Mouse (Mus musculus) liver, postnatal 0 days (tissue): ENCODE measurements around the gene Plekhg2. TPM values are rescaled to one million over a fixed set of nuclear protein-coding genes. Genes with fewer than 3 reads are reported as not detected.
"Not testable (repeated sequence)": the region's sequence is repeated elsewhere in the genome, so short reads cannot be mapped to it uniquely, and the experiment has no call there.

Experiments
- ATAC-seq: fragments of 200-750 bp; cut with Nextera tagmentation; 2 replicates; pipeline ENCODE4 v1.8.0; 2017; ENCODE audit warnings: mild to moderate bottlenecking, moderate library complexity
- DNase-seq: peaks from one replicate; pipeline ENCODE4 v3.0.0-alpha.2; 2016
- H3K27ac ChIP-seq: fragments of 300-500 bp; sonication (generic); 2 replicates; pipeline ENCODE4 v1.5.1; 2014; ENCODE audit warnings: antibody characterized with exemption, moderate library complexity, mild to moderate bottlenecking, low read depth
- H3K27me3 ChIP-seq: fragments of 300-500 bp; sonication (generic); 2 replicates; pipeline ENCODE4 v1.6.1; 2014; ENCODE audit warnings: low read length, control low read depth, mixed read lengths; ENCODE audit not compliant: insufficient read depth
- H3K36me3 ChIP-seq: fragments of 300-500 bp; sonication (generic); replicated peaks from 2 replicates; pipeline ENCODE4 v1.6.1; 2014; ENCODE audit warnings: mild to moderate bottlenecking, control low read depth, low read length, moderate library complexity, mixed read lengths; ENCODE audit not compliant: insufficient read depth
- H3K4me1 ChIP-seq: fragments of 300-500 bp; sonication (generic); 2 replicates; pipeline ENCODE4 v1.6.1; 2014; ENCODE audit warnings: antibody characterized with exemption, mild to moderate bottlenecking, control low read depth; ENCODE audit not compliant: insufficient read depth
- H3K4me2 ChIP-seq: fragments of 300-500 bp; sonication (generic); 2 replicates; pipeline ENCODE4 v1.6.1; 2014; ENCODE audit warnings: low read depth, mild to moderate bottlenecking, low read length, moderate library complexity, mixed read lengths
- H3K4me3 ChIP-seq: fragments of 300-500 bp; sonication (generic); 2 replicates; pipeline ENCODE4 v1.5.1; 2014; ENCODE audit warnings: low read depth, low read length
- H3K9ac ChIP-seq: fragments of 300-500 bp; sonication (generic); replicated peaks from 2 replicates; pipeline ENCODE4 v1.6.1; 2014; ENCODE audit warnings: mild to moderate bottlenecking, moderate library complexity
- H3K9me3 ChIP-seq: fragments of 300-500 bp; sonication (generic); 2 replicates; pipeline ENCODE4 v1.6.1; 2016; ENCODE audit warnings: mild to moderate bottlenecking, control low read depth, low read length, mixed read lengths
- CTCF ChIP-seq: sonication (generic); IDR thresholded peaks from 2 replicates; pipeline ENCODE4 v1.5.1; 2016; ENCODE audit warnings: antibody characterized with exemption, low read depth
- EP300 ChIP-seq: IDR thresholded peaks from 2 replicates; pipeline ENCODE4 v1.6.1; 2016; ENCODE audit warnings: antibody characterized with exemption, low read depth, mild to moderate bottlenecking
- WGBS: fragments of 180-500 bp; shearing (Covaris S2); extraction: QIAGEN DNeasy Blood & Tissue Kit; methylation state at CpG from one replicate; pipeline ENCODE4 v1.1.7; 2014; ENCODE audit not compliant: insufficient replicate concordance; 5-methylcytosine and 5-hydroxymethylcytosine counted together
- polyA plus RNA-seq: library from polyadenylated mRNA; unstranded; fragments of >200 nt; fragmentation: Nextera tagmentation; extraction: Ambion mirVana; gene quantifications from 2 replicates; pipeline ENCODE4 v1.2.1, GENCODE M21; 2015

Gene Plekhg2
- polyA plus RNA-seq, 1 experiment from 2014 or later: 3.9 TPM

- ATAC-seq (peak; percentile 98), DNase-seq (peak; percentile 96)
- Histone ChIP-seq H3K27ac (peak within 1 kb of the TSS; percentile 72), H3K4me3 (peak within 1 kb of the TSS; percentile 86), H3K36me3 (peaks cover 41% of the 10 kb centered on the region), H3K4me1 (peaks cover 15% of the 10 kb centered on the region), H3K9ac (peak within 1 kb of the TSS; percentile 92), H3K27me3 (no peaks in the 10 kb centered on the region), H3K4me2 (peak within 1 kb of the TSS; percentile 99), H3K9me3 (no peaks in the 10 kb centered on the region)
- WGBS: under 1% methylated on average over 58 of the region's 58 CpGs
- TF ChIP-seq CTCF (no peak), EP300 (0 out of 2 replicates have a peak, but pooled peaks have one; percentile 14)
These were observed 20.3 kb upstream of the Plekhg2 start, which contains the start of the genes Med29 and Paf1 for GRCm38 (mm10) chr7:28392429-28393271. Med29 (minus strand) TSS chr7:28392708. Paf1 (plus strand) TSS chr7:28392951.

DNA sequence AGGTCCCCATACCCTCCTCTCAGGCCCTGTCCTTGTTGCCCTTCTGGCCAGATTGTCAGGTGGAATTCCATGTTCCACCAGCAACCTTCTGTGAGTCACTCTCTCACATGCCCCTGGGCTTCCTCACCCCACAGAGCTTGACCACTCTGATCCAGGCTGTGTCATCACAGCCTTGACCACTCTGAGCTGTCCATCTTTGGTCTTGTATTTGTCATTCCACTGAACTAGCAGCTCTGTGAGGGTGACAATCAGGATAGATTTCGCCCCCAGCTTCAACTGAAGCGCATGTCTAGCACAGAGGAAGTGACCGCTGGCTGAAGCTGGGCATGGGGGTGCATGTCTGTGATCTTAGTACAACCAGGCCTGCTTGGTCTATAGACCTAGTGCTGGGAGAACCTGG, 17.9 kb upstream of the Plekhg2 start:
- Histone ChIP-seq H3K9ac (no peak overlapping the region), H3K4me3 (no peak overlapping the region), H3K27ac (no peak overlapping the region), H3K36me3 (peaks cover 26% of the 10 kb centered on the region), H3K4me2 (no peak overlapping the region), H3K27me3 (no peaks in the 10 kb centered on the region), H3K9me3 (no peaks in the 10 kb centered on the region), H3K4me1 (peaks cover 26% of the 10 kb centered on the region)
- ATAC-seq (no peak), DNase-seq (no peak)
- 80% methylated on average over 3 of the region's 3 CpGs for WGBS
- TF ChIP-seq CTCF: no peak
- no peak for TF ChIP-seq EP300

GRCm38 (mm10) chr7:28387384-28387783, 15.0 kb upstream of the Plekhg2 start:
- H3K36me3 ChIP-seq: peaks cover 21% of the 10 kb centered on the region
- WGBS: 81% methylated on average over 7 of the region's 7 CpGs

DNA sequence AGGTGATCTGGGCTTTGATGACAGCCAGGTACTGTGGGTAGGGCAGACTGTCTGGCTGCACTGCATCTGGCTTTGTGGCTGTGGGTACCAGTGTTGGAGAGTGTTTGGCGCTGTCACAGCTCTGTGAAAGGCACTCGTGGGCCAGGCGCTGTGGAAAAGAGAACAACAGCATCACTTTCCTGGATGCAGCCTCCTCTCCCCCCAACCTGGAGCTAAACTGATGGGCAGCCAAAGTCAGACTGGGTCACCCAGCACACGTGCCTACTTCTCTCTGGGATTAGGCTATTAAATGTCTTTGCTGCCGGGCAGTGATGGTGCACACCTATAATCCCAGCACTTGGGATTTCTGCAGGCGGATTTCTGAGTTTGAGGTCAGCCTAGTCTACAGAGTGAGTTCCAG, 14.5 kb upstream of the Plekhg2 start:
- ATAC-seq: not testable (repeated sequence)

More at GRCm38 (mm10) chr7:28387384-28387783, 15.0 kb upstream of the Plekhg2 start:
- not testable (repeated sequence) for H3K27me3 ChIP-seq, H3K4me2 ChIP-seq, DNase-seq, H3K4me3 ChIP-seq, H3K9me3 ChIP-seq, ATAC-seq, H3K9ac ChIP-seq, H3K27ac ChIP-seq
- H3K4me1 ChIP-seq: peaks cover 46% of the 10 kb centered on the region

DNA sequence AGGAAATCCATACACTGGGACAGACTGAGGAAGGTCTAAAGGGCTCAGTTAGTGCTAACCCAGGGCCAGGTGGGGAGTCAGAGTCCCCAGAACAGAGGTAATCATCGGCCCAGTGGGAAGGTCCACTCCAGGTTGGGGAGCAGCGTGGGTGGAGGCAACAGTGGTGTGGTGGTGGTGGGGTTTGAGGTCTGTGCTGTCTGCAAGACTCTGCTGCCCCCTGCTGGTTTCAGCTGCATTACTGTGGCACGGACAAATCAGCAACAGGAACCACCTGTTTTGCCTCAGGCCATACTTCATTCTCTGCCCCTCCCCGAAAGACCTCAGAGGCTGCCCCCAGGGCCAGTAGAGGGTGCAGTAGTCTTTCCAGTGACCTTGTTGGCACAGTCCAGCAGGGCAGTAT, 14.1 kb upstream of the Plekhg2 start:
- Histone ChIP-seq H3K4me1 (peaks cover 47% of the 10 kb centered on the region), H3K36me3 (peaks cover 21% of the 10 kb centered on the region), H3K27me3 (no peaks in the 10 kb centered on the region), H3K4me3 (no peak overlapping the region), H3K4me2 (peak overlapping the region; percentile 36), H3K9me3 (no peaks in the 10 kb centered on the region), H3K9ac (0 out of 2 replicates have a peak overlapping the region, but pooled peaks have one; percentile 50), H3K27ac (peak overlapping the region; percentile 100)
- DNase-seq (peak; percentile 93), ATAC-seq (peak; percentile 28)
- no peak for TF ChIP-seq EP300
- TF ChIP-seq CTCF: peak; percentile 97
- 4% methylated on average over 4 of the region's 4 CpGs for WGBS

More for the DNA sequence above, 14.5 kb upstream of the Plekhg2 start:
- not testable (repeated sequence) for H3K9ac ChIP-seq, H3K4me3 ChIP-seq, H3K27me3 ChIP-seq, H3K9me3 ChIP-seq, H3K4me2 ChIP-seq, H3K27ac ChIP-seq, DNase-seq
- Histone ChIP-seq H3K36me3 (peaks cover 21% of the 10 kb centered on the region), H3K4me1 (peaks cover 47% of the 10 kb centered on the region)
- WGBS: 77% methylated on average over 6 of the region's 6 CpGs

- no peaks in the 10 kb centered on the region for H3K27me3 ChIP-seq
- H3K4me1 ChIP-seq: peaks cover 50% of the 10 kb centered on the region
- WGBS: 42% methylated on average over 7 of the region's 7 CpGs
- H3K4me2 ChIP-seq: peak overlapping the region; percentile 36
- H3K4me3 ChIP-seq: no peak overlapping the region
- H3K36me3 ChIP-seq: peaks cover 21% of the 10 kb centered on the region
- H3K27ac ChIP-seq: peak overlapping the region; percentile 100
- DNase-seq: peak; percentile 73
- H3K9me3 ChIP-seq: no peaks in the 10 kb centered on the region
- peak; percentile 5; the same call in 1 of the 2 replicates for ATAC-seq
- no peak; the same call in 1 of the 2 replicates for TF ChIP-seq EP300
- no peak for TF ChIP-seq CTCF
- H3K9ac ChIP-seq: 0 out of 2 replicates have a peak overlapping the region, but pooled peaks have one; percentile 50
These were observed 13.6 kb upstream of the Plekhg2 start for GRCm38 (mm10) chr7:28386007-28386406.
